In genomic region chr19:56198474-56199236, GRCm38 (mm10) we compare ENCODE assay signal across 16 mouse cellular contexts.
DNase-seq lines count a peak whose midpoint lies in the region; ATAC-seq and TF ChIP-seq lines count a peak whose summit lies in the region.
"Had no signal": no experiment of that assay in that cellular context is flagged by ENCODE, and none has a peak within 500 bp of the region (broad histone marks: within the 10 kb centered on the region; RNA-seq: fewer than 3 reads in every experiment).

No protein-coding gene starts in this region.

- H3K4me1 ChIP-seq in kidney, postnatal 0 days (replicated peaks; ENCODE audit: insufficient read depth, low read length) = no peaks in the 10 kb centered on the region
- 0 out of 2 replicates have a peak, but pooled peaks cover 3% of the 10 kb centered on the region for H3K4me1 ChIP-seq in heart, embryonic 13.5 days
- H3K4me1 ChIP-seq in hindbrain, embryonic 13.5 days (replicated peaks) = no peaks in the 10 kb centered on the region
- H3K4me1 ChIP-seq: heart, embryonic 15.5 days had no signal

- no peaks in the 10 kb centered on the region for H3K36me3 ChIP-seq in kidney, postnatal 0 days (ENCODE audit: insufficient read depth, low read length)
- H3K36me3 ChIP-seq in heart, embryonic 13.5 days = no peaks in the 10 kb centered on the region
- H3K36me3 ChIP-seq in hindbrain, embryonic 13.5 days = no peaks in the 10 kb centered on the region
- H3K36me3 ChIP-seq: G1E; heart, embryonic 15.5 days; limb, embryonic 15.5 days; lung, embryonic 15.5 days; midbrain, embryonic 13.5 days had no signal

- 75% methylated on average over 15 of the region's 15 CpGs for WGBS in kidney, postnatal 0 days
- 72% methylated on average over 15 of the region's 15 CpGs for WGBS in heart, embryonic 13.5 days
- WGBS in hindbrain, embryonic 13.5 days = 84% methylated on average over 15 of the region's 15 CpGs

- H3K4me3 ChIP-seq in kidney, postnatal 0 days (replicated peaks; ENCODE audit: low read depth, low read length) = no peak overlapping the region
- no peak overlapping the region for H3K4me3 ChIP-seq in heart, embryonic 13.5 days
- no peak overlapping the region for H3K4me3 ChIP-seq in hindbrain, embryonic 13.5 days
- H3K4me3 ChIP-seq: heart, embryonic 15.5 days; limb, embryonic 15.5 days; lung, embryonic 15.5 days; midbrain, embryonic 13.5 days had no signal

- H3K9ac ChIP-seq in kidney, postnatal 0 days (ENCODE audit: low read depth, low read length) = no peak overlapping the region
- no peak overlapping the region for H3K9ac ChIP-seq in heart, embryonic 13.5 days
- H3K9ac ChIP-seq in hindbrain, embryonic 13.5 days = no peak overlapping the region
- H3K9ac ChIP-seq: heart, embryonic 15.5 days; limb, embryonic 15.5 days; lung, embryonic 15.5 days; midbrain, embryonic 13.5 days had no signal

- DNase-seq in kidney, postnatal 0 days (ENCODE audit: low spot score) = peak; percentile 51
- no peak for DNase-seq in kidney, adult 11 months
- peak; percentile 15 for DNase-seq in heart, postnatal 4 days
- peak; percentile 40 for DNase-seq in lung, postnatal 36 days
- no peak for DNase-seq in thymus, postnatal 4 days
- DNase-seq: adrenal gland, adult 8-10 months; cerebellum, adult 11-12 months; kidney, adult 2 months had no signal

- no peaks in the 10 kb centered on the region for H3K9me3 ChIP-seq in kidney, postnatal 0 days (replicated peaks; ENCODE audit: low read length)
- no peaks in the 10 kb centered on the region for H3K9me3 ChIP-seq in heart, embryonic 13.5 days
- H3K9me3 ChIP-seq in hindbrain, embryonic 13.5 days = no peaks in the 10 kb centered on the region
- H3K9me3 ChIP-seq: G1E; heart, embryonic 15.5 days; limb, embryonic 15.5 days; lung, embryonic 15.5 days; midbrain, embryonic 13.5 days had no signal

- ATAC-seq in kidney, postnatal 0 days (replicated peaks; ENCODE audit: low FRiP score, low read depth) = no peak
- no peak for ATAC-seq in heart, embryonic 13.5 days (ENCODE audit: extremely low read depth, insufficient number of reproducible peaks, low FRiP score, low TSS enrichment)
- ATAC-seq in hindbrain, embryonic 13.5 days (ENCODE audit: low FRiP score) = no peak
- ATAC-seq: hindbrain, postnatal 0 days; midbrain, embryonic 13.5 days had no signal

- H3K27ac ChIP-seq in kidney, postnatal 0 days = no peak overlapping the region
- H3K27ac ChIP-seq in heart, embryonic 13.5 days (replicated peaks) = 0 out of 2 replicates have a peak overlapping the region, but pooled peaks have one; percentile 8
- no peak overlapping the region for H3K27ac ChIP-seq in hindbrain, embryonic 13.5 days
- H3K27ac ChIP-seq: heart, embryonic 15.5 days; hindbrain, postnatal 0 days; limb, embryonic 15.5 days; lung, embryonic 15.5 days; midbrain, embryonic 13.5 days had no signal

- H3K4me2 ChIP-seq in kidney, postnatal 0 days (ENCODE audit: low read length) = no peak overlapping the region
- no peak overlapping the region for H3K4me2 ChIP-seq in heart, embryonic 13.5 days
- H3K4me2 ChIP-seq in hindbrain, embryonic 13.5 days = no peak overlapping the region
- H3K4me2 ChIP-seq: heart, embryonic 15.5 days; limb, embryonic 15.5 days; lung, embryonic 15.5 days; midbrain, embryonic 13.5 days had no signal

- TF ChIP-seq CTCF in kidney, postnatal 0 days (IDR thresholded peaks at IDR 0.05; ENCODE audit: low read depth) = no peak

- no peaks in the 10 kb centered on the region for H3K27me3 ChIP-seq in kidney, postnatal 0 days (ENCODE audit: insufficient read depth, low read length)
- peaks cover 8% of the 10 kb centered on the region; the same call in 1 of the 2 replicates for H3K27me3 ChIP-seq in heart, embryonic 13.5 days (replicated peaks)
- peaks cover 8% of the 10 kb centered on the region; the same call in 1 of the 2 replicates for H3K27me3 ChIP-seq in hindbrain, embryonic 13.5 days
- H3K27me3 ChIP-seq: heart, embryonic 15.5 days; lung, embryonic 15.5 days; midbrain, embryonic 13.5 days had no signal

Comparison
In these comparisons a context has a peak if more than half of its experiments do, and no peak if none do; other contexts are left out.
1. DNase-seq: peak in kidney, postnatal 0 days (single experiment), heart, postnatal 4 days (single experiment) and lung, postnatal 36 days (single experiment); none in kidney, adult 11 months (single experiment) and thymus, postnatal 4 days (single experiment).